Mouse (Mus musculus): ENCODE results near the gene Igsf9.

DNA sequence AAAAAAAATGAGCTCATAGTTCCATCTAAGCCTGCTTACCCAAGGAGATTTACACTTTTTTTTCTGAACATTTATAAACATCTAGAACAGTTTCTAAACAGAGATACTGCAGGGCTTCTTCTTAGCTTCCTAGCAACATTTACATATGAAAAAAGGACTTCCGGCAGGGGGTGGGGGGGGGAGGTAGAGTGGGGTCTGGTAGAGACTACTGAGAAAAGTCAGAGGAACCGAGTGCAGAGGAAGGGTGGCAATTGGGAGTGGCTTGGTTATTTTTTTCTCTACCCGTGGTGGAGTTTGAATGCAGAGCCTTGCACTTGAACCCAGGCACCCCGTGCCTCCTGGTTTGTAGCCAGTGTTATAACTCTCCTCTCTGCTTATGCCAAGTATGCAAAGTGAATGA lies 26.2 kb upstream of the Igsf9 start:
- no peak for TF ChIP-seq CTCF (conservative IDR thresholded peaks at IDR 0.05 in 1 of 2, IDR thresholded peaks at IDR 0.05 in 1 of 2; ENCODE audit: low read depth in 2 of 2, low read length in 2 of 2)
- TF ChIP-seq HCFC1 (IDR thresholded peaks at IDR 0.05; ENCODE audit: low read depth, low read length), result no peak; the same call in 1 of the 2 replicates
- TF ChIP-seq TBP (conservative IDR thresholded peaks at IDR 0.05; ENCODE audit: low read depth, low read length), result 0 out of 2 replicates have a peak, but pooled peaks have one; percentile 43
- no peak for TF ChIP-seq CHD1 (IDR thresholded peaks at IDR 0.05; ENCODE audit: low read depth, low read length)
- no peak for TF ChIP-seq EP300 (IDR thresholded peaks at IDR 0.05; ENCODE audit: low read length)
- TF ChIP-seq BHLHE40 (IDR thresholded peaks at IDR 0.05; ENCODE audit: low read depth, low read length), result no peak
- TF ChIP-seq CHD2 (IDR thresholded peaks at IDR 0.05; ENCODE audit: low read length), result no peak
- no peak; the same call in 1 of the 2 replicates for TF ChIP-seq POLR2A (IDR thresholded peaks at IDR 0.05; ENCODE audit: low read depth, low read length)
- TF ChIP-seq TCF12 (IDR thresholded peaks at IDR 0.05; ENCODE audit: low read depth, low read length), result no peak; the same call in 1 of the 2 replicates

Measured in CH12.LX (cell line).